Mouse (Mus musculus) testis, adult 10 weeks (tissue): ENCODE results near the gene Dlg3. TPM values are rescaled to one million over a fixed set of nuclear protein-coding genes. Genes with fewer than 3 reads are reported as not detected.

Experiments
- polyA plus RNA-seq: library from polyadenylated mRNA; stranded (reverse); fragments of 350-450 nt; fragmentation: Illumina TruSeq; extraction: RNeasy Lipid Tissue Mini Kit (QIAGEN cat#74804); gene quantifications from one replicate; pipeline ENCODE4 v1.2.3, GENCODE M21; 2014; ENCODE audit warnings: low read depth, low replicate concordance

Dlg3 gene
- 9.0 TPM for polyA plus RNA-seq

GRCm38 (mm10) chrX:100767181-100767884, at the start of gene Dlg3:
TSS of gene Dlg3 (plus strand) at chrX:100767722.

GRCm38 (mm10) chrX:100729665-100730188, 37.8 kb upstream of the Dlg3 start, which contains the start of gene Gdpd2:
TSS of gene Gdpd2 (plus strand) at chrX:100729873.

Other genes with a start within 250 kb of the Dlg3 start
- gene Dgat2l6, start 242.9 kb upstream of the Dlg3 start, polyA plus RNA-seq, result not detected
- not detected for gene Awat1, start 195.5 kb upstream of the Dlg3 start, polyA plus RNA-seq
- not detected for gene P2ry4, start 172.9 kb upstream of the Dlg3 start, polyA plus RNA-seq
- gene Arr3, start 162.2 kb upstream of the Dlg3 start, polyA plus RNA-seq, result not detected
- 5.5 TPM for gene Kif4, start 142.0 kb upstream of the Dlg3 start, polyA plus RNA-seq
- gene Pdzd11, start 141.2 kb upstream of the Dlg3 start, polyA plus RNA-seq, result 15.8 TPM
- 0.20 TPM for gene Gdpd2, start 37.8 kb upstream of the Dlg3 start, polyA plus RNA-seq